In genomic region chr1:89596223-89596622, GRCm38 (mm10) we compare ENCODE assay signal across 19 mouse cellular contexts.
"Had no signal": no experiment of that assay in that cellular context is flagged by ENCODE, and none has a peak within 500 bp of the region (broad histone marks: within the 10 kb centered on the region; RNA-seq: fewer than 3 reads in every experiment).

No protein-coding gene starts in this region.

- DNase-seq: liver, postnatal 0 days; lung, embryonic 14.5 days; midbrain, embryonic 14.5 days; retina, postnatal 1 day; right cerebral cortex, adult 18-20 months; right cerebral cortex, postnatal 25 days; right cerebral cortex, postnatal 4 days; spleen, adult 18-20 months; thymus, adult 18-20 months; thymus, postnatal 14 days; thymus, postnatal 36 days had no signal

- H3K9ac ChIP-seq: liver, embryonic 15.5 days; liver, postnatal 0 days; lung, embryonic 14.5 days; midbrain, embryonic 12.5 days; neural tube, embryonic 13.5 days; neural tube, embryonic 15.5 days had no signal

- H3K9me3 ChIP-seq: liver, embryonic 15.5 days; neural tube, embryonic 15.5 days had no signal

- H3K4me3 ChIP-seq: liver, embryonic 15.5 days; midbrain, embryonic 10.5 days; midbrain, embryonic 12.5 days; myocyte; neural tube, embryonic 13.5 days; neural tube, embryonic 15.5 days had no signal

- H3K36me3 ChIP-seq: liver, embryonic 15.5 days had no signal

- ATAC-seq: liver, postnatal 0 days; midbrain, embryonic 16.5 days had no signal

- H3K27me3 ChIP-seq: liver, embryonic 15.5 days; midbrain, embryonic 12.5 days; neural tube, embryonic 13.5 days; neural tube, embryonic 15.5 days had no signal

- H3K4me2 ChIP-seq: liver, embryonic 15.5 days; lung, embryonic 14.5 days; midbrain, embryonic 12.5 days; neural tube, embryonic 13.5 days; neural tube, embryonic 15.5 days had no signal

- H3K27ac ChIP-seq: liver, embryonic 15.5 days; macrophage; midbrain, embryonic 10.5 days; midbrain, embryonic 12.5 days; neural tube, embryonic 13.5 days; neural tube, embryonic 15.5 days had no signal
